Mouse (Mus musculus): Measurements from ENCODE around the gene Olfr1095.

DNA sequence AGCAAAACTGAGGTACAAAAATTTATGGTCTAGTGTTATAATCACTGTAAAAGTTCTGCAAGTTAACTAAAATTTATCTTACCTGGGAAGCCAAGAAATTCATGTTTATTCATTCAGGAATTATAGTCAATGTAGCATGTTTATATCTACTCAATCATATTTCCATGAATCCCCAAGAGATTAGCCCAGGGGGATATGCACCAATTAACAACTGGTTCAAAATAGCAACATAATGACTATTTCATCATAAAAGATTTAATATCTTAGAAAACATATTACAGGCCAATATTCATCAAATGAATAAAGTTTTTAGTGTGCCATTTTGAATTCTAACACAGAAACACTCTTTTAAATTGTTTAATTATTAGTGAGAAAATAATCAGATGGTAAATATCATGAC, 41.6 kb downstream of the Olfr1095 start, which contains the start of gene Olfr141:
- TF ChIP-seq POLR2A (IDR thresholded peaks at IDR 0.05; ENCODE audit: low read depth, low read length) (no peak), CTCF (IDR thresholded peaks at IDR 0.05; ENCODE audit: borderline replicate concordance, insufficient read depth, low read length) (no peak)

Measured in embryonic fibroblast, embryonic 13.5 days (primary cell).